Mouse (Mus musculus) cerebellum, postnatal 14 days (tissue): ENCODE measurements around the gene Clps.

ENCODE experiments used
- DNase-seq, 2 experiments: peaks; one replicate each; pipeline ENCODE4 v3.0.0; 2021; ENCODE audit warnings: mixed read lengths in 2 of 2

Gene Clps

DNA sequence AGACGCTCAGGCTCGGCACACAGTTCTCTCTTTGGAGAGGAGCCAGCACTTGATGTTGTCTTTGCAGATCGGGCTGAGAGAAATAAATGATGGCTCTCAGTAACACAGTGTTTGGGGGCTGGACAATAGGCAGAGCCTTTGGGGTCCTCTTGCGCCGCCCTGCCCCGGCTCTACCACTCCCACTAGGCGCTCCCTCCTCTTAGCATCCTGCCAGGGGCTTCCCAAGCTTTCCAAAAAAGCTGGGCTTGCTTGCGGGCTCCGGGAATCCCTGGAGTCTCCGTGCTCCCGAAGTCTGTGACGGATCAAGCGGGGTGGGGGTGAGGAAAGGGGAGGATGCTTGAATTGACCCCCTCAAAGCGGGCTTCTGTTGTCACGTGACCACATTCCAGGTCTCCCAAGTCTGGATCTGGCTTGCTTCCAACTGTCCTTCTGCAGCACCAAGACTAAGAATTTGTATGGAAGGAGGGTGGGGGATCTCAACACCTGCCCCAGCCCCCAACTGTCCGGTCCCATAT, 43.1 kb downstream of the Clps start, which contains the start of gene Fkbp5:
Fkbp5 (minus strand) TSS at position 87 of the 515 bp plus-strand sequence.
- DNase-seq, result peak in 1 of 2 experiments; percentile 61

DNA sequence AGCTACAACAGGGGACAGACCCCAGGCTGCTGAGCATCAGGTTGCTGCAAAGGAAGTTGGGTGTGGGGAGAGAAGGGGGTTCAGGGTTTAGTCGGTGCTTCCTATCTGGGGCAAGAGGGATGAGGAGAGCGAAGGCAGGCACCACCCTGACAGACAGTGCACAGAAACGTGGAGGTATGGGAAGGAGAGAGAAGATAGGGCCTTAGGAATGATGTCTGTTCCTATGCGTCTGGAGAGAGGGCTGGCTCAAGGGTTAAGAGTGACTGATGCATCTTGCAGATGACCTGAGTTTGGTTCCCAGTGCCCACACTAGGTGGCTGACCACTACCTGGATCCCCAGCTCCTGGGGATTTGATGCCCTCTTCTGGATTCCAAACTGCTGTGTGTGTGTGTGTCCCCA, 43.7 kb downstream of the Clps start:
- no peak for DNase-seq

DNA sequence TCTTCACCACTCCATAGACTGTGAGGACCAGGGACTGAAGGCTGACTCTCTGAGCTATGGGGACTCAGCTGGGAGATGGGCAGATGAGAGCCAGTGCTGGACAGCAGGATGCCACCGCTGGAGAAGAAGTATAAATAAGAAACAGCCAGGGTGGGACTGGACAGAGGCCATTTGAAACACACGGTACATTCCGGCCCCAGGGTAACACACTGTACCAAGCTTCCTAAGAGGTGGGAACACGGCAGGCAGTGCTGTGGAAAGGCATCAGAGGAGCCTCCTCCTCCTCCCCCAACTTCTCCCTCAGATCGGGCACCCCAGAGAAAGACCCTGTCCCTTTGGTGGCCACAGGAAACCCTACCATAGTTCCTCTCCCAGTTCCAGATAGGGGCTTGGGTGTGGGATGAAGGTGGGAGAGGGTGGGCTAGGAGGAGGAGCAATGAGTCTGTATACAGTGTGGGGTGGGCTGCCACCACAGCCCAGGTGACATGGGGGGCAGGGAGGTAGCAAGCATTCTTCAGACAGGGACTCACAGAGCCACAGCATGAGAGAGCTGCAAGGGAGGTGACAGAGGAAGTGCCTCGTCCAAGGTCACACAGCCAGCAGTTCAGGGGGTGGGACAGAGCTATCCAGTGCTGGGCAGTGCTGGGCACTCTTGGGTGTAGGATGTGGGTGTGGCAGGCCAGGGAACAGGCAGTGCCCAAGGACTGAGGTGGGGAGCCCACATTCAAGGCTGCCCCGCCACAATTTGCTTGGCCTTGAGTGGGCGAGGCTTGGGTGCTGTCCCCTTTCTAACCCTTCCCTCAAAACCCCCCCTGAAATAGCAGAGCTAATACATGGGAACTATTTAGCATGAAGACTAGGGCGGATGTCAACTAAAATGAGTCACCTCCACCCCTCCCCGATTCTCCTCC, 44.9 kb downstream of the Clps start:
- no peak for DNase-seq

DNA sequence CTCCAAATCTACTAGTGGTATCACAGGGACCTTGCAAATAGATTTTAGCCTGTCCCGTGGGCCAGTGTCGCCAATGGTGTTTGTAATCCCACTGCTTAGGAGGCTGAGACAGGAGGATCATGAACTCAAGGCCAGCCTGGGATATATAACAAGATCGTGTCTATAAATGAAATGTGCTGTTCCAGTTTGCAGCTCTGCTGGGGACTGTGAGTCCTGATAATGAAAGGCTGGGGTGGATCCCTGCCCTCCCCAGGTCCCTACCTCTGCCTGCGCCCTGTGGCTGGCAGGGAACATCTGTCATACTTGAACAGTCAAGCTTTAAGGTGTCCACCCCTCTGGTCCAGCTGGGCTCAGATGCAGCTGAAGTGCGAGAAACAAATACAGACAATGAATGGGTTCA, 46.0 kb downstream of the Clps start:
- DNase-seq, result no peak

DNA sequence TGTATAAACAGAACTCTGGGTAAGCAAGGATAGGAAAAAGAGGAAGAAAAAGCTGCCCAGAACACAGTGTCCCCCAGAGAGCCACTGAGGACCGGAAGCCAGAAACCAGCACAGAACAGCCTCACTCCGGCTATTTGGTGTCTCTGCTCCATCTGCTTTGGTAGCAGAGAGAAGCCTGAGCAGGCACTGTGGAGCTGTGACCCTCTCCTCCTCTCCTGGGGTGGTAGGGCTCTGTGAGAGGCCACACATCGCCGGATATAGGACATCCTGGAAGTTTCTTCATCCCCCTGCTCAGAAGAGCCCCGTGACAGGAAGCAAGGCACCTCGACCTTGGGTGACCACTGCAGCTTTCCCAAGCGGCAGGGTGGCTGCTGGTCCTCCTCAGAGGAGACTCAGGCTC, 46.7 kb downstream of the Clps start:
- DNase-seq, result no peak

DNA sequence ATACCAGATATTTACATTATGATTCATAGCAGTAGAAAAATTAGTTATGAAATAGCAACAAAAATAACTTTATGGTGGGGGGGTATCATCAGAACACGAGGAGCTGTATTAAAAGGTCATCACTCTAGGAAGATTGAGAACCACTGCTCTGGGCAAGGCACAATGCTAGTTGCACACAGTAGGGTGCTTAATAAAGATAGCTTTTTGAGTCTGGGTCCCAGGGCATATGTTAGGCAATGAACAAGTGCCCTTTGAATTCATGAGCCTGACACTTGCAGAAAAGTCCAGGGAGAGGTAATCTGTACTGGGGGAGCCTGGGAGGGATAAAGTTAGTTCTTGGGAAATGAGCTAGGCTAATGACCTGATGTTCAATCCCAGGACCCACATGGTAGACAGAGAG, 47.2 kb downstream of the Clps start:
- no peak for DNase-seq

DNA sequence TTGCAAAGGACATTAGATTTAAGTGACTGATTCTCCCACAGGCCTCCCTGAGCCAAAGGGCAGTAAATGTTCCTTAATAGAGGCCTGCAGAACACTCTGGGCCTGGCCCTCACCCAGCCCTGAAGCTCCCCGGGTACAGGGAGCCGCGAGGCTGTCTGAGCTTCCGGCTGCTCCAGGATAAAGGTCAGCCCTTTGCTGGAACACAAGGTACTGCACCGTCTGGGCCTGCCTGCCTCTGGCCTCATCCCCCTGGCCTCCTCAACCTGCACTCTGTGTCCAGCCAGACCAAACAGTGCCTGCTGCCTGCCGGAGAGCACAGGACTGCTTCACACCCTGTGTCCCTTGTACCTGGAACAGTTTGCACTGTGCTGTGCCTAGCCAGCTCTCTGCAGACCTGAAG, 47.9 kb downstream of the Clps start:
- DNase-seq, result no peak

DNA sequence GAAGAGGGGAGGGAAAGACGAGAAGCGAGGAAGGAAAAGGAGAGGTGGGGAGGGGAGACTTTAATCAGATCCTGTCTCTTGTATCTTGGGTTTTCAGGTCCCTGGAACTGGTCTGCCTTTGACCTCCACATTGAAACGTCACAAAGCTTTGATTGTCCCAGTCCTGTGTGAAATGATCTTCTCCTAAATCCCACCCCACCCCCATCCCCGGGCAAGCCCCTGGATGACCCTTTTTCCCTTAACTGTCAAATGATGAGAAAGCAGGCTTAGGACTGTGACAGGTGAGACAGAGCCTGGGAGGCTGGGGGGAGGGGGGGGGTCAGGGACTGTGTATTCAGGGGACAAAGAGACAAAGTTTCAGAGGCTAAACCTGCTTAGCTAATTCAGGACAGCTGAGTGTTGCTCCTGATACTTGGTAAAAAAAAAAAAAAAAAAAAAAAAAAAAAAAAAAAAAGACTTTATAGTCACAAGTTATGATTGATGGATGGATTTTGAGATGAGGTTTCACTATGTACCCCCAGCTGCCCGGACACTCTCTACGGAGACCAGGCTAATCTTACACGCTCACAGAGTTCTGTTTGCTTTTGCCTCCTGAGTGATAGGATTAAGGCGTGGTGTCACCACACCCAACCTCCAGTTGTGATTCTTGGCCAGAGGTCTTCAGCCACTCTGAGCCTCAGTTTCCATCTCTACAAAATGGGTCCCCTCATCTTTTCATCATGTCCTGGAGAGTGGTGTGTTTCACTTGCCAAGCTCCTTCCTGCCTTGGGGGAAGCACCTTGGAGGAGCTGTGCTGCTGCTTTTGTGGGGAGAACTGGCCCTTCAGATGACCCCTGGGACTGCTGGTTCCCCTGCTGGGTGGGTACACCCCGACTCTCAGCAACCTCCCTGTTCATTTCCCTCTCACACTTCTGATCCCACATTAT, 48.7 kb downstream of the Clps start:
- no peak for DNase-seq

DNA sequence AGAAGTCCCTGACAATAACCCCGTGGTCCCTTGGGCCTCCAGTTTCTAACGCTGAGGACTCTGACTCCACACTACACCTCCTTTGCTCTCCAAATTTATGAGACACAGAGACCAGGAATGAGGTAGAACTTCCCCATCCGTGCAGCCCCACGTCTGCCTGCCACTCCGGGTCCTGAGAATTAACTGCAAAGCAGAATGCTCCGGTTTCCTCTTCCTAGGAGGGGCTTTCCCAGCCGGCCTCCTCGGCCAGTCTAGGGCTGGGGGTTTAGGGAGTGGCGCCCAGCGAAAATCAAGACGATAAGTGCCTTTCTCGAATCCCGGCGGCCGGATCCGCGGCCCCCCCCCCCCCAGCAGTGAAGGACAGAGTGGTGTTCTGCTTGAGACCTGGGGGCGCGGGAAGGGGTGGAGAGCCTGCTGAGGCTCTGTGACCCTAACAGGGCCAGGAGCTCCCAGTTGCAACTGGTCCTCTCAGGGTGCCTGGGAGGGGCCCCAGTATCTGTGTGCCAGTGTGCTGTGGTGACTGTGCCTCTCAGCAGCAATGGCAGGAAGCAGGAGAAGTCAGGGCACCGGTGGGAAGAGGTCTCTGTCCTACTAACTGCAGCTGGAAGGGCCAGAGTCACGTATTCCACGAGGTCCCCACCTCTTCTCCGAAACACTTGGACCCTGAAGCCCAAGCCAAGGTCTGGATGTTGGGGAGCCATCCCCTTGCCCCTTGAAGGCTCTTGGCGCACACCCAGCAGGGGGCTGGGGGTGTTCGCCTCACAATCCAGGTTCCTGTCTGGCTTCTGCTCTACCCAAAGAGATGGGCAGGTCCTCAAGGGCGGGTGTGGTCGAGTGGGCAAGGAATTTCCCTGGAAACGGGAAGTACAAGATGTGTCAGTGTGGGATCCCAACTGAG, 49.9 kb downstream of the Clps start:
- DNase-seq, result no peak
